Mouse (Mus musculus): ENCODE measurements around the gene Gm11758.
"Not testable (repeated sequence)": the region's sequence is repeated elsewhere in the genome, so short reads cannot be mapped to it uniquely, and the experiment has no call there.

GRCm38 (mm10) chr4:73876166-73876565, at the start of gene Gm11758:
- TF ChIP-seq CTCF (IDR thresholded peaks at IDR 0.05; ENCODE audit: low read depth, low read length); POLR2A (IDR thresholded peaks at IDR 0.05; ENCODE audit: borderline replicate concordance, low read depth, low read length): not testable (repeated sequence)

All from bone marrow macrophage, adult 2 months (primary cell).